Mouse (Mus musculus) T-cell, adult 2 months (primary cell): ENCODE results near the gene H3f3b.
"Not testable (repeated sequence)": the region's sequence is repeated elsewhere in the genome, so short reads cannot be mapped to it uniquely, and the experiment has no call there.

ENCODE experiments used
- DNase-seq: peaks from one replicate; pipeline ENCODE4 v3.0.0; 2022; ENCODE audit warnings: low spot score

H3f3b gene

GRCm38 (mm10) chr11:116045173-116045572 lies 17.4 kb upstream of the H3f3b start:
- DNase-seq: no peak

GRCm38 (mm10) chr11:116043286-116043685 lies 15.5 kb upstream of the H3f3b start:
- no peak for DNase-seq

- DNase-seq: no peak
Measured at GRCm38 (mm10) chr11:116042372-116043138, 14.8 kb upstream of the H3f3b start.

- DNase-seq: no peak
Measured at GRCm38 (mm10) chr11:116041833-116042232, 14.1 kb upstream of the H3f3b start.

- no peak for DNase-seq
Measured at GRCm38 (mm10) chr11:116040593-116040992, 12.8 kb upstream of the H3f3b start.

GRCm38 (mm10) chr11:116037826-116038225 lies 10.1 kb upstream of the H3f3b start:
- no peak for DNase-seq

- no peak for DNase-seq
Measured at GRCm38 (mm10) chr11:116036671-116037070, 8.9 kb upstream of the H3f3b start.

- DNase-seq: no peak
Measured at GRCm38 (mm10) chr11:116034584-116034983, 6.8 kb upstream of the H3f3b start.

GRCm38 (mm10) chr11:116030898-116031845 lies 3.4 kb upstream of the H3f3b start:
- DNase-seq: no peak

- peak; percentile 97 for DNase-seq
Measured at GRCm38 (mm10) chr11:116030088-116030897, 2.5 kb upstream of the H3f3b start, which contains the start of gene Unk. Unk (plus strand) TSS chr11:116030322.

- DNase-seq: no peak
Measured at GRCm38 (mm10) chr11:116029086-116029865, 1.5 kb upstream of the H3f3b start.

- DNase-seq: no peak
Measured at GRCm38 (mm10) chr11:116028177-116028865, 559 bp upstream of the H3f3b start.

- no peak for DNase-seq
Measured at GRCm38 (mm10) chr11:116025056-116025845, 2.5 kb downstream of the H3f3b start.

- peak; percentile 98 for DNase-seq
Measured at GRCm38 (mm10) chr11:116024356-116024808, 3.4 kb downstream of the H3f3b start.

GRCm38 (mm10) chr11:116023771-116024355 lies 3.9 kb downstream of the H3f3b start:
- no peak for DNase-seq

GRCm38 (mm10) chr11:116023074-116023770 lies 4.5 kb downstream of the H3f3b start:
- not testable (repeated sequence) for DNase-seq

- DNase-seq: no peak
Measured at GRCm38 (mm10) chr11:116022256-116022780, 5.4 kb downstream of the H3f3b start.
